Mouse (Mus musculus) kidney, adult 2 months (tissue): ENCODE measurements around the gene Atf1. TPM values are rescaled to one million over a fixed set of nuclear protein-coding genes. Genes with fewer than 3 reads are reported as not detected.

Experiments
- DNase-seq: peaks from one replicate; pipeline ENCODE4 v3.0.0; 2021
- H3K27ac ChIP-seq: fragments of 200-500 bp; 2 replicates; pipeline ENCODE4 v1.5.1; 2012; ENCODE audit warnings: low read depth, low read length, control low read depth, inconsistent platforms; ENCODE audit not compliant: insufficient read depth
- H3K27me3 ChIP-seq: fragments of 200-500 bp; replicated peaks from 2 replicates; pipeline ENCODE4 v1.6.1; 2012; ENCODE audit warnings: mild to moderate bottlenecking, moderate library complexity, low read length, inconsistent platforms; ENCODE audit not compliant: control insufficient read depth, insufficient read depth
- H3K36me3 ChIP-seq: fragments of 200-500 bp; 2 replicates; pipeline ENCODE4 v1.6.1; 2012; ENCODE audit warnings: mild to moderate bottlenecking, moderate library complexity, low read length, inconsistent platforms; ENCODE audit not compliant: control insufficient read depth, insufficient read depth
- H3K4me1 ChIP-seq: fragments of 200-500 bp; 2 replicates; pipeline ENCODE4 v1.6.1; 2011; ENCODE audit warnings: low read length; ENCODE audit not compliant: control insufficient read depth, insufficient read depth
- H3K4me3 ChIP-seq: fragments of 200-500 bp; 2 replicates; pipeline ENCODE4 v1.5.1; 2011; ENCODE audit warnings: mild to moderate bottlenecking, low read depth, low read length, control low read depth; ENCODE audit not compliant: insufficient read depth
- CTCF ChIP-seq: fragments of 200-500 bp; conservative IDR thresholded peaks from 2 replicates; pipeline ENCODE4 v1.5.1; 2011; ENCODE audit warnings: low read depth, mild to moderate bottlenecking, control low read depth, low read length, moderate library complexity, mixed read lengths; ENCODE audit not compliant: insufficient read depth, insufficient read length
- POLR2A ChIP-seq: fragments of 200-500 bp; IDR thresholded peaks from one replicate; pipeline ENCODE4 v1.6.1; 2011; ENCODE audit warnings: low read depth, low read length, control low read depth
- WGBS: fragments of 180-500 bp; shearing (Covaris S2); methylation state at CpG from one replicate; pipeline ENCODE4 v1.1.7; 2018; 5-methylcytosine and 5-hydroxymethylcytosine counted together
- polyA plus RNA-seq: library from polyadenylated mRNA; depleted of rRNA; stranded (reverse); fragments of >200 nt; gene quantifications from 2 replicates; pipeline ENCODE4 v1.2.3, GENCODE M21; 2012

Atf1 gene
- polyA plus RNA-seq, 1 experiment, result 43.7 TPM

DNA sequence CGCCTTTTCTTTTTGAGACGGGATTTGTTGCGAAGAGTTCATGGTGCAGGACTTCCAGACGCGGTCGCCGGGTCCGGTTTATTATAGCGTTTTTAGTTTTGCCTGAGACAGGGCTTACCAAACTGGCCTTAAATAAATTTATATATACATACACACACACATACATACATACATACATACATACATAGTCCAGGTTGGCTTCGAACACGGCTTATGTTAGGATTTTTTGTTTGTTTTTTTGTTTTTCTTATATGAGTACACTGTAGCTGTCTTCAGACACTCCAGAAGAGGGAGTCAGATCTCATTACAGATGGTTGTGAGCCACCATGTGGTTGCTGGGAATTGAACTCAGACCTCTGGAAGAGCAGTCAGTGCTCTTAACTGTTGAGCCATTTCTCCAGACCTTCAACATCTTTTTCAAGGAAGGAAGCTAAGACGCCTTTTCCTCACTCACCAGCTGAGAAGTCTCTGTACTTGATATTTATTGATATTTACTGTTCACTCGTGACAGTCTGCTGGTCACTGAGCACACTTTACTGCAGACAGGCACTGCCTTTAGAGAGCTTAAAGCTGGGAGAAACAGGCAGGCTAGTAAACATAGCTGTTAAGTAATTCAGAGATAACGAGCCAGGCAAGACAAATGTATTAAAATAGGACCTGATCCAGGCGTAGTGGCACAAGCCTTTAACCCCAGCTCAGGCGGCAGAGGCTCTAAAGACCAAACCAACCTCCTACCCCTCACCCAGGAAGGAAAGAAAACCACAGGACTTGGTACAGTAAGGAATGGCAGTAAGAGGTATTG is 1.1 kb downstream of the Atf1 start:
- Histone ChIP-seq H3K27me3 (no peaks in the 10 kb centered on the region), H3K27ac (peak overlapping the region; percentile 98), H3K4me3 (peak overlapping the region; percentile 98), H3K36me3 (no peaks in the 10 kb centered on the region), H3K4me1 (peaks cover 15% of the 10 kb centered on the region)
- TF ChIP-seq POLR2A, result no peak
- no peak for TF ChIP-seq CTCF
- 7% methylated on average over 16 of the region's 16 CpGs for WGBS
- peak; percentile 18 for DNase-seq

- no peaks in the 10 kb centered on the region for H3K36me3 ChIP-seq
- WGBS, result 29% methylated on average over 1 of the region's 1 CpGs
- H3K4me3 ChIP-seq, result no peak overlapping the region
- H3K27ac ChIP-seq, result no peak overlapping the region
- H3K4me1 ChIP-seq, result peaks cover 17% of the 10 kb centered on the region
- no peak; the same call in 1 of the 2 replicates for TF ChIP-seq CTCF
- no peak for TF ChIP-seq POLR2A
- DNase-seq, result peak; percentile 52
- H3K27me3 ChIP-seq, result no peaks in the 10 kb centered on the region
Measured at GRCm38 (mm10) chr15:100230655-100231054, 3.0 kb downstream of the Atf1 start.

DNA sequence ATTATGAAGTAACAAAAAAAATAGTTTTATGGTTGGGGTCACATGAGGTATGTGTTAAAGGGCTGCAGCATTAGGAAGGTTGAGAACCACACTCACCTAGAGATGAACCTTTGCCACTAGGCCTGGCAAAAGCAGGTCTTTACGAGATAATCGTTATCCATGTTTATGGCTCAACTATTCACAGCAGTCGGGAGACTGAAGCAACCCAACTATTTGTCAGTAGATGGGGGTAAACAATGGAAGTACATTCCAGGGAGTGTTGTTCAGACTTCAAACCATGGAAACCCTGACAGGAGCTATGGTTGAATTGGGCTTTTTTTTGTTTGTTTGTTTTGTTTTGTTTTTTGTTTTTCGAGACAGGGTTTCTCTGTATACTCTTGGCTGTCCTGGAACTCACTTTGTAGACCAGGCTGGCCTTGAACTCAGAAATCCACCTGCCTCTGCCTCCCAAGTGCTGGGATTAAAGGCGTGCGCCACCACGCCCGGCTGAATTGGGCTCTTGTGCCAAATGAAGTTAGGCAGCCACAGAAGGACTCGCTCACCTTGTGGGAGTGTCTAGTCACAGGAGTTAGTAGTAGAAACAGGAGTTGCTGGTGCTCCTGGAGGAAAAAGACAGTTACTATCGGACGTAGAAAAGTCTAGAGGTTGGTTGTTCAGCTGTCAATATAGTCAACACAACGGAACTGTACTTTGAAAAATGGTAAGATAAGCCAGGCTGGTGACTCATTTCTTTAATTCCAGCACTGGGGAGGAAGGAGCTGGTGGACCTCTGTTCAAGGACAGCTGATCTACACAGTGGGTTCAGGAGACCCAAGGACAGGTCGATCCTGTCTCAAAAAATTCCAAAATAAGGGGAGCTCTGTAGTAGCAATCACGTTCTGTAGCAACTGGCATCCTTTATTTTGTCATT is 4.3 kb downstream of the Atf1 start:
- Histone ChIP-seq H3K36me3 (no peaks in the 10 kb centered on the region), H3K4me1 (peaks cover 15% of the 10 kb centered on the region), H3K27me3 (no peaks in the 10 kb centered on the region), H3K4me3 (no peak overlapping the region), H3K27ac (no peak overlapping the region)
- DNase-seq, result peak; percentile 26
- 70% methylated on average over 14 of the region's 14 CpGs for WGBS
- TF ChIP-seq CTCF, result no peak
- TF ChIP-seq POLR2A, result no peak

GRCm38 (mm10) chr15:100235208-100235965 is 7.8 kb downstream of the Atf1 start:
- Histone ChIP-seq H3K27ac (no peak overlapping the region), H3K4me3 (no peak overlapping the region), H3K36me3 (no peaks in the 10 kb centered on the region), H3K27me3 (no peaks in the 10 kb centered on the region), H3K4me1 (peaks cover 5% of the 10 kb centered on the region; the same call in 1 of the 2 replicates)
- no peak for TF ChIP-seq CTCF
- no peak for TF ChIP-seq POLR2A
- DNase-seq, result no peak
- 86% methylated on average over 12 of the region's 12 CpGs for WGBS

GRCm38 (mm10) chr15:100236952-100237351 is 9.3 kb downstream of the Atf1 start:
- no peak overlapping the region for H3K4me3 ChIP-seq
- no peak overlapping the region for H3K27ac ChIP-seq
- no peak for DNase-seq
- H3K36me3 ChIP-seq, result no peaks in the 10 kb centered on the region
- TF ChIP-seq CTCF (no peak), POLR2A (no peak)
- peaks cover 2% of the 10 kb centered on the region; the same call in 1 of the 2 replicates for H3K4me1 ChIP-seq
- no peaks in the 10 kb centered on the region for H3K27me3 ChIP-seq
- WGBS, result 78% methylated on average over 6 of the region's 6 CpGs

DNA sequence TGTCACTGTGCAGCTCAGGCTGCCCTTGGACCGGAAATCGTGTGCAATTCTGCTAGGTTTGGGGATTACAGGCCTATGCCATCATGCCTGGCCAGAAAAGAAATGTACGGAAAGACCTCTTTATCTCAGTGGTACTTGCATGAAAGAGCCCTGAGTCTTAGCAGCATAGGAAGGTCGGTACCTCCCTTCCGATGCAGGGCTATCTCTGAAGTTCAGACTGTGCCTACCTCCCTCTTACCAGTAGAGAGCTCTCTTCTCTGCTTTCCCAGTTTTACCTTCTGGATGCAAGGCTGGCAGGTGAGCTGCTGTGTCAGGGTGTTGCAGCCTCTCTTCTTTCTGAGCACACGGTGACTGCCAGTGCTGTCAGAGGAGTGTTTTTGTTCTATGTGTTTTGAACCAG is 14.2 kb downstream of the Atf1 start:
- Histone ChIP-seq H3K4me3 (no peak overlapping the region), H3K36me3 (no peaks in the 10 kb centered on the region; the same call in 1 of the 2 replicates), H3K27ac (no peak overlapping the region), H3K4me1 (no peaks in the 10 kb centered on the region), H3K27me3 (no peaks in the 10 kb centered on the region)
- 93% methylated on average over 6 of the region's 6 CpGs for WGBS
- no peak for DNase-seq
- TF ChIP-seq CTCF (no peak), POLR2A (no peak)
